9 mouse cellular contexts compared by ENCODE assay signal in genomic region chr8:20380590-20381238, GRCm38 (mm10). TPM values are rescaled to one million over a fixed set of nuclear protein-coding genes. Genes with fewer than 3 reads are reported as not detected.
DNase-seq lines count a peak whose midpoint lies in the region; ATAC-seq and TF ChIP-seq lines count a peak whose summit lies in the region.
"Not testable (repeated sequence)": the region's sequence is repeated elsewhere in the genome, so short reads cannot be mapped to it uniquely, and the experiment has no call there.
"Had no signal": no experiment of that assay in that cellular context is flagged by ENCODE, and none has a peak within 500 bp of the region (broad histone marks: within the 10 kb centered on the region; RNA-seq: fewer than 3 reads in every experiment).

No protein-coding gene starts in this region.

- H3K27ac ChIP-seq in hindbrain, embryonic 13.5 days; liver, postnatal 0 days (ENCODE audit: low read depth); midbrain, embryonic 16.5 days (ENCODE audit: low read length): not testable (repeated sequence)

- H3K36me3 ChIP-seq in hindbrain, embryonic 13.5 days; liver, postnatal 0 days (replicated peaks; ENCODE audit: insufficient read depth, low read length); midbrain, embryonic 16.5 days (ENCODE audit: control insufficient read depth, insufficient read depth, low read length): not testable (repeated sequence)

- not testable (repeated sequence) for TF ChIP-seq CTCF in liver, postnatal 0 days (IDR thresholded peaks at IDR 0.05; ENCODE audit: low read depth)

- not testable (repeated sequence) for H3K4me2 ChIP-seq in hindbrain, embryonic 13.5 days; liver, postnatal 0 days (ENCODE audit: low read depth, low read length); midbrain, embryonic 16.5 days (ENCODE audit: low read length)

- not testable (repeated sequence) for H3K4me1 ChIP-seq in hindbrain, embryonic 13.5 days (replicated peaks); liver, postnatal 0 days (ENCODE audit: insufficient read depth); midbrain, embryonic 16.5 days (ENCODE audit: control insufficient read depth, insufficient read depth, low read length)

- WGBS in hindbrain, embryonic 13.5 days: 91% methylated on average over 7 of the region's 7 CpGs
- WGBS in liver, postnatal 0 days (ENCODE audit: insufficient replicate concordance): 81% methylated on average over 7 of the region's 7 CpGs
- 88% methylated on average over 7 of the region's 7 CpGs for WGBS in midbrain, embryonic 16.5 days

- H3K9ac ChIP-seq in hindbrain, embryonic 13.5 days; liver, postnatal 0 days (replicated peaks); midbrain, embryonic 16.5 days (ENCODE audit: low read depth, low read length): not testable (repeated sequence)

- H3K27me3 ChIP-seq in hindbrain, embryonic 13.5 days; liver, postnatal 0 days (ENCODE audit: insufficient read depth, low read length); midbrain, embryonic 16.5 days (ENCODE audit: control insufficient read depth, insufficient read depth, low read depth, low read length): not testable (repeated sequence)

- 0 out of 2 replicates have a peak, but pooled peaks have one; percentile 35 for ATAC-seq in erythroblast, adult 5-6 weeks (replicated peaks; ENCODE audit: low FRiP score, poor library complexity, severe bottlenecking)
- ATAC-seq in hindbrain, embryonic 13.5 days (ENCODE audit: low FRiP score): peak; percentile 77
- ATAC-seq in liver, postnatal 0 days: peak; percentile 21; the same call in 1 of the 2 replicates
- peak; percentile 62 for ATAC-seq in midbrain, embryonic 16.5 days

- not testable (repeated sequence) for TF ChIP-seq EP300 in liver, postnatal 0 days (IDR thresholded peaks at IDR 0.05; ENCODE audit: low read depth)

- intact Hi-C loops in gastrocnemius, postnatal 36 days (cut with DNase I): not testable (repeated sequence)

- H3K4me3 ChIP-seq in hindbrain, embryonic 13.5 days; liver, postnatal 0 days (ENCODE audit: low read depth, low read length); midbrain, embryonic 16.5 days (ENCODE audit: low read depth, low read length): not testable (repeated sequence)

- not testable (repeated sequence) for H3K9me3 ChIP-seq in hindbrain, embryonic 13.5 days; liver, postnatal 0 days (ENCODE audit: low read length); midbrain, embryonic 16.5 days (replicated peaks; ENCODE audit: control insufficient read depth, low read length, poor library complexity, severe bottlenecking)

- DNase-seq in adrenal gland, postnatal 25 days: peak; percentile 2
- peak; percentile 4 to 42 for DNase-seq in gastrocnemius, postnatal 36 days
- DNase-seq in kidney, postnatal 25 days: peak; percentile 15 to 58
- not testable (repeated sequence) for DNase-seq in liver, postnatal 0 days
- DNase-seq in testis, postnatal 10 days (ENCODE audit: low spot score): peak; percentile 52

RNA-seq across cellular contexts. Expression of gene Gm15319, which starts 17.7 kb away (rescaled TPM):
- 0.64 and 0.86 TPM in 2 replicates for total RNA-seq in adrenal gland, postnatal 25 days (2021)
- not detected in 2 replicates for total RNA-seq in erythroblast, adult 5-6 weeks (2015; ENCODE audit: low replicate concordance)
- not detected in 2 replicates for total RNA-seq in erythroblast, adult 5-6 weeks (2017; ENCODE audit: low replicate concordance)
- total RNA-seq in gastrocnemius, postnatal 36 days (2021): under 1 TPM; 0.17 to 0.48 TPM
- polyA plus RNA-seq in hindbrain, embryonic 13.5 days (2015; fragmentation: Nextera tagmentation; extraction: Ambion mirVana): 0.09 and 0.13 TPM in 2 replicates
- not detected in 2 replicates for polyA plus RNA-seq in liver, postnatal 0 days (2015; fragmentation: Nextera tagmentation; extraction: Ambion mirVana)
- polyA plus RNA-seq in midbrain, embryonic 16.5 days (2015; fragmentation: Nextera tagmentation; extraction: Ambion mirVana): 0.37 TPM in 1 of 2 replicates, not detected in the other
- polyA plus RNA-seq: macrophage had no signal

Comparison
In these comparisons a context has a peak if more than half of its experiments do, and no peak if none do; other contexts are left out.
1. ATAC-seq: peak in every context shown above with its lines; median percentile 77 in hindbrain, embryonic 13.5 days; 62 in midbrain, embryonic 16.5 days; 35 in erythroblast, adult 5-6 weeks; 21 in liver, postnatal 0 days.